Mouse (Mus musculus) lung, embryonic 14.5 days (tissue): ENCODE results near the gene Clstn3. TPM values are rescaled to one million over a fixed set of nuclear protein-coding genes. Genes with fewer than 3 reads are reported as not detected.
A peak's percentile ranks its signal among the peaks of the same experiment; 100 is the strongest.
"Not testable (repeated sequence)": the region's sequence is repeated elsewhere in the genome, so short reads cannot be mapped to it uniquely, and the experiment has no call there.

Experiments
- ATAC-seq: fragments of 200-750 bp; cut with Nextera tagmentation; 2 replicates; pipeline ENCODE4 v1.8.0; 2017; ENCODE audit warnings: mild to moderate bottlenecking, moderate TSS enrichment, moderate library complexity; ENCODE audit not compliant: insufficient read depth
- DNase-seq: peaks from one replicate; pipeline ENCODE4 v3.0.0-alpha.2; 2015
- H3K27ac ChIP-seq: fragments of 300-500 bp; sonication (generic); 2 replicates; pipeline ENCODE4 v1.5.1; 2014; ENCODE audit warnings: low read depth, mild to moderate bottlenecking, moderate library complexity
- H3K27me3 ChIP-seq: fragments of 300-500 bp; sonication (generic); 2 replicates; pipeline ENCODE4 v1.6.1; 2014; ENCODE audit warnings: low read length, control low read depth; ENCODE audit not compliant: insufficient read depth
- H3K36me3 ChIP-seq: fragments of 300-500 bp; sonication (generic); 2 replicates; pipeline ENCODE4 v1.6.1; 2014; ENCODE audit warnings: control low read depth; ENCODE audit not compliant: insufficient read depth
- H3K4me1 ChIP-seq: fragments of 300-500 bp; sonication (generic); 2 replicates; pipeline ENCODE4 v1.6.1; 2014; ENCODE audit warnings: antibody characterized with exemption, control low read depth; ENCODE audit not compliant: insufficient read depth
- H3K4me2 ChIP-seq: fragments of 300-500 bp; sonication (generic); 2 replicates; pipeline ENCODE4 v1.6.1; 2014; ENCODE audit warnings: mild to moderate bottlenecking
- H3K4me3 ChIP-seq: fragments of 300-500 bp; sonication (generic); 2 replicates; pipeline ENCODE4 v1.5.1; 2014; ENCODE audit warnings: low read depth, low read length
- H3K9ac ChIP-seq: fragments of 300-500 bp; sonication (generic); 2 replicates; pipeline ENCODE4 v1.6.1; 2014
- H3K9me3 ChIP-seq: fragments of 300-500 bp; sonication (generic); 2 replicates; pipeline ENCODE4 v1.6.1; 2016; ENCODE audit warnings: low read depth, low read length, control low read depth
- CTCF ChIP-seq: IDR thresholded peaks from 2 replicates; pipeline ENCODE4 v1.5.1; 2016; ENCODE audit warnings: antibody characterized with exemption, low read depth
- WGBS: fragments of 180-500 bp; shearing (Covaris S2); extraction: QIAGEN DNeasy Blood & Tissue Kit; methylation state at CpG from one replicate; pipeline ENCODE4 v1.1.7; 2014; 5-methylcytosine and 5-hydroxymethylcytosine counted together
- polyA plus RNA-seq: library from polyadenylated mRNA; unstranded; fragments of >200 nt; fragmentation: Nextera tagmentation; extraction: Ambion mirVana; gene quantifications from 2 replicates; pipeline ENCODE4 v1.2.1, GENCODE M21; 2014

Clstn3 gene
- polyA plus RNA-seq, 1 experiment from 2014 or later = 1.9 TPM

DNA sequence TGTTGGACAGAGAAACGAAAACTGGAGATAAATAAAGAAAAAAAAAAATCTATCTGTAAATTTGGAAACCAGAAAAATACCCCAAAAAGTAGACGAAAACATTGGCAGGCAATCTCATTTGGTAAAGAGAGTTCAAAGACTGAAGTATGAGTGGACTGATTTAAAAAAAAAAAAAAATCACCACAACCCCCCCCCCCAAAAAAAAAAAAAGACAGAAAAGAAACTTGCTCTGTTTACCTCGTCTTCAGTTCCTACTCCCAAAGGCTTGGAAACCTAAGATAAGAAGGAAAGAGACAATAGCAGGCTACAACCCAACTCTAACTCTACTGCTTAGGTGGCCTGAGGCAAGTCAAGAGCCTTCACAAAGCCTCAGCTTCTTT lies 50.8 kb downstream of the Clstn3 start:
- Histone ChIP-seq H3K4me1 (no peaks in the 10 kb centered on the region; the same call in 1 of the 2 replicates), H3K27ac (peak overlapping the region; percentile 63; the same call in 1 of the 2 replicates), H3K27me3 (no peaks in the 10 kb centered on the region), H3K36me3 (peaks cover 20% of the 10 kb centered on the region), H3K9me3 (no peaks in the 10 kb centered on the region), H3K4me2 (peak overlapping the region; percentile 82), H3K9ac (peak overlapping the region; percentile 86), H3K4me3 (peak overlapping the region; percentile 88)
- DNase-seq = no peak
- TF ChIP-seq CTCF = no peak
- WGBS = 50% methylated on average over 3 of the region's 3 CpGs
- no peak for ATAC-seq

DNA sequence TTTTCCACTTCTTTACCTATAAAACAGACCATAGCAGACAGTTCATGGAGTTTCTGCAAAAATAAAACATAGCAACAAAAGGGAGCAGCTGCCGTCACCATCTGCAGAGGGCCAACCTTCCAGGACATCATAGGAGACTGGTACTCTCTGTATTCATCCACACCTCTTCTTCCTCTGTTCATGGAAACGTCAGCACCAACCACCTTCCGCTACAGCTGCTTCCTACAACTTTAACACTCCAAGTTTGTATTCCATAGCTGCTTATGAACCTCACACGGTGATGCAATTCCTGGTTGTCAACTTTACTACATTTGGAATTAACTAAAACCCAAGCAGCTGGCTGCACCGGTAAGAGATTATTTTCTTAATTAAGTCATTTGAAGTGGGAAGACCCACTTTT lies 56.2 kb downstream of the Clstn3 start:
- no peak overlapping the region for H3K4me3 ChIP-seq
- no peak for TF ChIP-seq CTCF
- no peak for DNase-seq
- H3K9me3 ChIP-seq = no peaks in the 10 kb centered on the region
- WGBS = 85% methylated on average over 5 of the region's 5 CpGs
- no peak overlapping the region for H3K4me2 ChIP-seq
- no peak overlapping the region for H3K9ac ChIP-seq
- no peaks in the 10 kb centered on the region; the same call in 1 of the 2 replicates for H3K4me1 ChIP-seq
- peaks cover 51% of the 10 kb centered on the region for H3K36me3 ChIP-seq
- no peak for ATAC-seq
- H3K27ac ChIP-seq = no peak overlapping the region
- no peaks in the 10 kb centered on the region for H3K27me3 ChIP-seq

DNA sequence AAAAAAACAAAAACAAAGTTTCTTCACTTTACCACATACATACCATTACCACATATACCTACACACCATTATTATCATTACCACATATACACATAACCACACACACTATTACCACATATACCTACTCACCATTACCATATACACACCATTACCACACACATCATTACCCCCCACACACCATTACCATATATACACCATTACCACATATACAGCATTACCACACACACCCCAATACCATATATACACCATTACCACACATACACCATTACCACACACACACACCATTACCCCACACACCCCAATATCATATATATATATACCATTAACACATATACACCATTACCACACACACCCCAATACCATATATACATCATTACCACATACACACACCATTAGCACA lies 57.4 kb downstream of the Clstn3 start:
- no peaks in the 10 kb centered on the region for H3K9me3 ChIP-seq
- ATAC-seq = no peak
- peaks cover 53% of the 10 kb centered on the region for H3K36me3 ChIP-seq
- no peak overlapping the region for H3K4me3 ChIP-seq
- H3K4me2 ChIP-seq = no peak overlapping the region
- H3K27me3 ChIP-seq = no peaks in the 10 kb centered on the region
- DNase-seq = no peak
- TF ChIP-seq CTCF = no peak
- no peak overlapping the region for H3K27ac ChIP-seq
- no peak overlapping the region for H3K9ac ChIP-seq
- H3K4me1 ChIP-seq = no peaks in the 10 kb centered on the region

DNA sequence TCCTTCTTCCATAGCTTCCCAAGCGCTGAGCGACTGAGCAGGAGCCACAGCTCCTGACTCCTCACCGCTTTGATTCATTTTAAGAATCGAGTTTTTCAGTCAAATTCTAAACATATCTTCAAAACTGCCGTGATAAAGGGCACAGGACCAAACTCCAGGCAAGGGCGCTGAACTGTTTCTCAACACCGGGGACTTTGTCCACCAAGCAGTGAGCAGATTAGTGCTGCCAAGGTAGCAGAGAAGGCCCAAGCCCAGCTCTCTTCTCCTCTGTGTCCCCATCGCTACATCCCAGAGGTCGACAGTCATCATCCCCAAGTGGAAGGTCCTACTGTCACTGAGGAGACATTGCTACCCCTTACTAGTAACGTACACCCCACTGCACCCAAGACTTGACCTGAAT lies 58.3 kb downstream of the Clstn3 start:
- H3K4me2 ChIP-seq = no peak overlapping the region
- no peak overlapping the region for H3K9ac ChIP-seq
- ATAC-seq = no peak
- H3K4me1 ChIP-seq = no peaks in the 10 kb centered on the region
- no peak overlapping the region for H3K4me3 ChIP-seq
- TF ChIP-seq CTCF = no peak
- no peaks in the 10 kb centered on the region for H3K9me3 ChIP-seq
- H3K27me3 ChIP-seq = no peaks in the 10 kb centered on the region
- no peak for DNase-seq
- peaks cover 57% of the 10 kb centered on the region for H3K36me3 ChIP-seq
- 89% methylated on average over 10 of the region's 10 CpGs for WGBS
- no peak overlapping the region for H3K27ac ChIP-seq

DNA sequence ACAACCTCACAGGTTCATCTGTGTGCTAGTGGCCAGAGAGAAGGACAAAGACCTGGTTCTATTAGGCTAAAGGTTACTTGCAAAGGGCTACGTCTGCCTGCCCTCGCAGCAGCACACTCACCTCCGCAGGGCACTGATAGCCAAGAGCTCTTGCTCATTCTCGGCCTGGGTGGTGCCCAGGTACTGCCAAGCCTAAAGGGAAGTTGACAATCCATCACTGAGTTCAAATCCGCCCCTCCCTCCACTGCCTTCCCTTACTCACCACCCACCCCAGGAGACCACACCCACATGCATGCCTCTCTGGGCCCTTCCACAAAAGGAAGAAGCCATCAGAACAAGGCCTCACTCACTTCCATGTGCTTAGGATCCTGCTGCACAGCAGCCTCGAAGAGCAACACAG lies 64.9 kb downstream of the Clstn3 start:
- TF ChIP-seq CTCF = no peak
- WGBS = 88% methylated on average over 6 of the region's 6 CpGs
- H3K4me2 ChIP-seq = no peak overlapping the region
- H3K27me3 ChIP-seq = no peaks in the 10 kb centered on the region
- H3K27ac ChIP-seq = no peak overlapping the region
- no peaks in the 10 kb centered on the region for H3K4me1 ChIP-seq
- no peak for DNase-seq
- H3K9ac ChIP-seq = no peak overlapping the region
- ATAC-seq = no peak
- H3K4me3 ChIP-seq = no peak overlapping the region
- H3K9me3 ChIP-seq = no peaks in the 10 kb centered on the region
- peaks cover 78% of the 10 kb centered on the region for H3K36me3 ChIP-seq

DNA sequence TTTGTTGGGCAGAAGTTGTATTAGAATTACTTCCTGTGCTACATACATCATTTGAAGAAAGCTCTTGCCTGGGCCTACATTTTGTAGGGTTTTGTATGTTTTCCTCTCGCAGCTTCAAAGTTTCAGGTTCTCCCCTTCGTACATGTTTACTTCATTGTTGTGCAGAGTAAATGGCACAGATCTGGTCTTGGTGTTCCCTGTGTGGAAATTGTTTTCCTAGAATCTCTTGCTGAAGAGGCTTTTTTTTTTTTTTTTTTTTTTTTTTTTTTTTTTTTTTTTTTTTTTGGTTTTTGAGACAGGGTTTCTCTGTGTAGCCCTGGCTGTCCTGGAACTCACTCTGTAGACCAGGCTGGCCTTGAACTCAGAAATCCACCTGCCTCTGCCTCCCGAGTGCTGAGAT lies 69.6 kb downstream of the Clstn3 start:
- not testable (repeated sequence) for H3K4me2 ChIP-seq, H3K9me3 ChIP-seq, H3K27me3 ChIP-seq, H3K4me1 ChIP-seq, H3K4me3 ChIP-seq, H3K9ac ChIP-seq, DNase-seq, ATAC-seq, H3K27ac ChIP-seq
- H3K36me3 ChIP-seq = peaks cover 33% of the 10 kb centered on the region
- WGBS = 92% methylated on average over 3 of the region's 3 CpGs

Other genes starting within 250 kb of the Clstn3 start
- not detected in 2 replicates for gene Vmn2r27, start 232.9 kb downstream of the Clstn3 start, polyA plus RNA-seq
- gene Cd163, start 160.1 kb downstream of the Clstn3 start, polyA plus RNA-seq = 0.07 TPM in 1 of 2 replicates, not detected in the other
- gene Pex5, start 49.7 kb downstream of the Clstn3 start, polyA plus RNA-seq = 31.3 and 33.4 TPM in 2 replicates
- gene C1rl, start 28.3 kb upstream of the Clstn3 start, polyA plus RNA-seq = 0.66 and 0.78 TPM in 2 replicates
- 1.9 TPM in 2 replicates for gene C1ra, start 47.6 kb upstream of the Clstn3 start, polyA plus RNA-seq
- gene C1s1, start 77.6 kb upstream of the Clstn3 start, polyA plus RNA-seq = 0.64 and 1.2 TPM in 2 replicates
- not detected in 2 replicates for gene C1rb, start 105.5 kb upstream of the Clstn3 start, polyA plus RNA-seq
- gene C1s2, start 171.3 kb upstream of the Clstn3 start, polyA plus RNA-seq = not detected in 2 replicates
- 50.3 and 53.1 TPM in 2 replicates for gene Lpcat3, start 198.2 kb upstream of the Clstn3 start, polyA plus RNA-seq
- gene Emg1, start 247.4 kb upstream of the Clstn3 start, polyA plus RNA-seq = 214 and 228 TPM in 2 replicates
- gene Phb2, start 247.5 kb upstream of the Clstn3 start, polyA plus RNA-seq = 354 and 377 TPM in 2 replicates